Mouse (Mus musculus) megakaryocyte, embryonic 14.5 days (primary cell): Measurements from ENCODE around the gene Mical2.

Experiments used
- FLI1 ChIP-seq: IDR thresholded peaks from 2 replicates; pipeline ENCODE4 v1.6.1; 2012; ENCODE audit warnings: low read length, inconsistent platforms, mixed read lengths
- GATA1 ChIP-seq: IDR thresholded peaks from 3 replicates; pipeline ENCODE4 v1.6.1; 2012; ENCODE audit warnings: mixed read lengths, low read length, inconsistent platforms, borderline replicate concordance

GRCm38 (mm10) chr7:112388363-112388875 is 162.8 kb downstream of the Mical2 start:
- TF ChIP-seq FLI1, result no peak
- no peak for TF ChIP-seq GATA1
